Mouse (Mus musculus): Measurements from ENCODE around the gene Atp6v0e2.

DNA sequence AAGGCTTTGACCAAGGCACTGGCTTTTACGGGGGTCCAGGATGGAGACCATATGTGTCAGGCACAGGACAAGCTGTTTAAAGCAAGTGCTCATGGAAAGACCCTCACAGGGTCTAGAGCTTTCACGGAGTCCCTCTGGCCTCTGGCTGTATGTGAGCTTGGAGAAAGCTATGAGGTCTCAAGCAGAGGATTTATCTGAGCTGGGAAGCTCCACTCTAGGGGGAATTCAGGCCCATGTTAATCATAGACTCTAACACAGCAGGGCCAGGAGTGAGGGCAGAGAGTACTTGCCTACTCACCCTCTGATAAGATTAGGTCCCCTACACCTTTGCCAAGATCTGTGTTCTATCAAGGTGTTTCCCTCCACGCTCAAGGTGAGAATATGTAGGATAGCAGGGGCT is 5.2 kb downstream of the Atp6v0e2 start:
- no peak for TF ChIP-seq CTCF (conservative IDR thresholded peaks at IDR 0.05 in 1 of 2, IDR thresholded peaks at IDR 0.05 in 1 of 2; ENCODE audit: low read depth in 2 of 2, low read length in 2 of 2)
- TF ChIP-seq MEF2A (IDR thresholded peaks at IDR 0.05; ENCODE audit: borderline replicate concordance, low read depth, low read length): no peak
- TF ChIP-seq MAZ (IDR thresholded peaks at IDR 0.05; ENCODE audit: low read depth, low read length): no peak
- TF ChIP-seq MAFK (IDR thresholded peaks at IDR 0.05; ENCODE audit: insufficient replicate concordance, low read length): no peak

Data from CH12.LX (cell line).